Mouse (Mus musculus) forelimb bud, embryonic 11.5 days (tissue): ENCODE measurements around the gene Pklr.

Experiments used
- DNase-seq: peaks from one replicate; pipeline ENCODE4 v3.0.0-alpha.2; 2012; ENCODE audit warnings: low read depth, low spot score

Pklr gene

GRCm38 (mm10) chr3:89135958-89136357 is at the start of gene Pklr:
Gene Pklr (plus strand): TSS chr3:89136142.
- DNase-seq: no peak

DNA sequence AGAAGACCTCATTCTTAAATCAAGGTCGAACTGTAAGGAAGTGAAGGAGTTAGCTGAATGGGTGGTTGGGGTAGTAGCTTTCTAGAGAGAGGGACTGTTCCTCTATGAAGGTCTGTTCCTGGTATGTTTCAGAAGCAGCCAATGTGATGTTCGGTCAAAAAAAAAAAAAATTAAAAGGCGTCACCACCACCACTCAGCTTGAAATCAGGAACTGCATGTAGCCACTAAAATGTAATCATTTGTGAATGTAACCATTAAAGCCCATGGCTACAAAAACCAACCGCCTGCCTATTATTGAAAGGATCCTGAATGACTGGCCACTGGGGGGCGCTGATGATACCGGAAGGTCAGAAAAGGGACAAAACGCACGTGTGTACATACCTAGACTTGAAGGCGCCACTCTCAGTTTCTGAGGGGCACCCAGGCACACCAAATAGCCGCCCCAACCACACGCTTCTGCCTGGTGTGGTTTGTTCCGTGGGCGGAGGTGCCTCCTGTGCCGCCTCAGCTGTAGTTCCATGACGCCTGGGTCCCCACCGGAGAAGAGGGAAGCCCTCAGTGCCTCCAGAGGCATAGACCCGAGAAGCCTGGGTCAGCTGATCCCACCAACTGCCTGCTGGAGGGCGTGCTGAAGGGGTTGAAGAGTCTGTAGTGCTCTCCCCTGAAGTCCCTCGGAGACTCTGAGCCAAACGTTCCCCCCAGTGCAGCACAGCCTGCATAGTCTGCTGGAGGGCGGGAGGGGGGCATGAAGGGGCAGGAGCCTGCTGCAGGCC is 48.4 kb upstream of the Pklr start:
- DNase-seq: peak; percentile 81

DNA sequence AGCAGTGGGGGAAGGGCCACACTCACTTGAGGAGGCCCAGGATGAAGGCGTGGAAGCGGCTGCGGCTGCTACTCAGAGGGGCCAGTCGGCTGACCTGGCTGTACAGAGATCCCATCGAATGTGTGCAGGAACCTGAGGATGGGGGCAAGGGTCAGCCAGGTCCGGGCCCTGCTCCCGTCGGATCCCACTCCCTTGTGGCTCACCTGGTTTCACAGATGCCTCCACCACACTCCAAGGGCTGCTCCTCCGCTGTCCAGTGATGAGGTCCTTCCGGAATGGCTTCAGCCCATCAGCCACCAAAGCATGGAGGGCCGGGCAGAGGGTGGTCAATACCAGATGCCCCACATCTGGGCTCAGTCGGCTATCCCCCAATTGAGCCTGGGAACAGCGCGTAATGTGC is 47.0 kb upstream of the Pklr start:
- DNase-seq: no peak

GRCm38 (mm10) chr3:89089882-89090591 is 45.9 kb upstream of the Pklr start:
- DNase-seq: peak; percentile 79

DNA sequence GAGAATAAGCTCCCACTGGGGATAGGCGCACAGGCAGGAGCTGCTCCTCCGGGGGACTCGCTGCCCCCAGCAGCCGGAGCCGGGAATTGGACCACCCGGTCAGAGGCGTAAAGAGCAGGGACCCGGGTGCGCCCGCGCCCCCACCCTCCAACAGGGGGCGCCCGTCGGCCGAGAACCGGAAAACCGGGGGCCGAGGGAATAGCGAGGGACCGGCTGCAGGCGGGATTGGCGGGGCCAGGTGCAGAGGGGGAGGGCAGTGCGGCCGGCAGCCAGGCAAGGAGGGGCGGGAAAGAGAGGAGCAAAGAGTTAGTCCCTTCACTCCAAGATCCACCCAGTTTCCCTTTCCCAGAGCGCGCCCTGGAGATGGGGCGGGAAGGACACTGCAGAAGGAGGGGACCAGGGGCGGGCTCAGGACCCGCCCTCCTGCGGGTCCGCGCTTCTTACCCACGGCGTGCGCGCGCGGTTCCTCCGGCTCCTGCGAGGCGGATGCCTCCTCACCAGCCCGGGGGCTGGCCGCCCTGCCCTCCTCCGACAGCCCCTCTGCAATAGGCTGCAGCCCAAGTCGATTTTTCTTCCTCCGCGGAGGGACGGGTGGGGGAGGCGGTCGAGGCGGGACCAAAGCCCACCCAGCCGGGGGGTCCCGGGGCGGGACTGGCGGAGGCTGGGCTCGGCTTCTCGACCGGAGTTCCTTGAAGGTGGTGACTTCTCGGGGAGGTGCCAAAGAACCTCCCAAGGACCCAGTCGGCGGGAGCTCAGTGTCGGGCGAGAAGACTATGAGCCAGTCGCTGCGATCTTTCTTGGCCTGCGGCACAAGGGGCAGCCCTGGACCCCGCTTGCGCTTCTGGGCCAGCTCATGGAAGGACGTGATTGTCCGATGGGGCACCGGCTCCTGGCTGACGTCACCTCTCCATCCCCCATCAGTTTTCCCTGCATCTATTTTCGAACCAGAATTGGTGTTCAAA is 45.0 kb upstream of the Pklr start:
- DNase-seq: peak; percentile 73

DNA sequence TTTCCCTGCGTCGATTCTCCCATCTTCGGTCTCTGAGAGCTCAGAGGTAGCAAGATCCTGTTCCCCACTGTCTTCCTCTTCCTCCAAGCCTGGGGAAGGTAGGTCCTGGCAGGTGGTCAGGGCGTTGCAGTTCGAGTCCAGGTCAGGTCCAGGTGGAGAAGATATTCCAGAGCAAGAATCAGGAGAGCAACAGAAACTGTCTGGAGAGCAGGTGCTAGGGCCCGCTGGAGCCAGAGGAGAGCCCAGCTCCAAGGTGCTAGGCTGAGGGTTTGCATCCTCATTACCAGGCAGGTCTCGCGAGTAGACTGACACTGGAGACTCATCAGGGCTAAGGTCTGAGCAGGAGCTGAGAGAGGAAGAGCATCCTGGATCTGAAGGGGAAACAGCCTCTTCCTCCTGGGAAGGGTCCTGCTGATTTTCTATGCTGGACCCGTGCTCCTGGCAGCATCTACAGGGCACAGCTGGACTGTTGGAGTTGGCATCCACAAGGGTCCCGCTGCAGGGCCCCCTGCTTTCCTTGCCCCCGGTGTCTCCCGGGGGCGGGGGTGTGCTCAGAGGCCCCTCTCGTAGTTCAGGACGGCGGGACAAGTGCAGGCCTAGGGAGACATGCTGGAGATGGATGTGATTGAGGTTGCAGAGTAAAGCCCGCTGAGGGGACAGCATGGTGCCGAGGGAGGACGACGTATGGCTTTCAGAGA is 44.0 kb upstream of the Pklr start:
- no peak for DNase-seq

- no peak for DNase-seq
These were observed 43.3 kb upstream of the Pklr start for GRCm38 (mm10) chr3:89092509-89093090.

DNA sequence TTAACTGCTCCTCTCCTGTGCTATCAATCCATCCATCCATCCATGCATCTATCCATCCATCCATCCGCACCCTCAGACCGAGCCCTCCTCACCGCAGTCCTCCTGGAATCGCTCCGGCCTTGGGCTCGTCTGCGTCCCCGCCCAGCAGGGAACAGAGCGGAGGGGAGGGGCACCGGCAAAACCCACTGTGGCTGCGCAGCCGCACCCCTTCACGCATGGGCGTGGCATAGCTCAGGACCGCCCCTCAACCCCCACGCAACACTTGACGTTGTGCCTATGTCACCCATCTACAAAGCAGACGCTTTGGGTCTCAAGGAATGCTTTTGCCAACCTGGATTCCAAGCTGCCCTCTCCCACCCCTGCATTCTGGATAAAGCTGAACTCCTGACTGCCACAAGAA is 42.8 kb upstream of the Pklr start, which contains the start of gene Rusc1:
Gene Rusc1 (minus strand): TSS at position 137 of the 400 bp plus-strand sequence.
- peak; percentile 71 for DNase-seq

GRCm38 (mm10) chr3:89094021-89094420 is 41.9 kb upstream of the Pklr start:
- no peak for DNase-seq

GRCm38 (mm10) chr3:89100811-89101210 is 35.1 kb upstream of the Pklr start, which contains the start of gene Gm43738:
Gene Gm43738 (minus strand): TSS chr3:89101099.
- DNase-seq: no peak

DNA sequence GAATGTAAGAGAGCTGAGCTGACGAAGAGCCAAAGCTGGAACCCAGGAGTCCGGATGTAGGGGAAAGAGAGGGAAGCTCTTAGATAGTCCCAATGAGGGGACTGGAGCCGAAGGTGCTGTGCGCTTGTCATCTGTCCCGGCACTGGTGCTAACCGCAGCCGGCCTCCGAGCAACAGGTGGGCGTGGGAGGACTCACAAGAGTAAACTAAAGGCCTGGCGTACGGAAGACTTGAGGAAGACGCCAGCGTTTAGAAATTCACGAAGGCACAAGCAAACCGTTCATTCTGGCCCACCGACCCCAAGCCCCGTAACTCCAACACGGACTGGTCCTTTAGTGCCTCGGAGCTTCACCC is 34.5 kb upstream of the Pklr start:
- DNase-seq: no peak

GRCm38 (mm10) chr3:89101812-89102494 is 34.0 kb upstream of the Pklr start, which contains the start of gene Fdps:
Gene Fdps (minus strand): TSS chr3:89101959.
- DNase-seq: peak; percentile 99

GRCm38 (mm10) chr3:89102495-89103290 is 33.2 kb upstream of the Pklr start:
- DNase-seq: no peak

DNA sequence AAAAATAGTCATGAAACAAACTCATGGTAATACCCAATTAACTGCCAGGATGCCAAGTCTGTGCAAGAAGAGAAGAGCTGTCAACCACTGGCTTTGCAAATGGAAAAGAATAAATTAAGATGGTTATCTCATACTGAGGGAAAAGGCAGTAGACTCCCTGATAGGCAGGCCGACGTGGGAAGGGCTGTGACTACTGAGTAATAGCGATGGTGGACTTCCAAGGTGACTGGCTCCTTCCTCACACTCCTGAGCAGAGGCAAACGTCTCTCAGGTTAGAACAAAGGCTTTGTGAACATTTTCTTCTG is 32.7 kb upstream of the Pklr start:
- no peak for DNase-seq

- DNase-seq: no peak
These were observed 29.1 kb upstream of the Pklr start for GRCm38 (mm10) chr3:89106881-89107280.

GRCm38 (mm10) chr3:89107545-89107944 is 28.4 kb upstream of the Pklr start:
- DNase-seq: no peak

- DNase-seq: no peak
These were observed 27.8 kb upstream of the Pklr start for GRCm38 (mm10) chr3:89108146-89108545.

DNA sequence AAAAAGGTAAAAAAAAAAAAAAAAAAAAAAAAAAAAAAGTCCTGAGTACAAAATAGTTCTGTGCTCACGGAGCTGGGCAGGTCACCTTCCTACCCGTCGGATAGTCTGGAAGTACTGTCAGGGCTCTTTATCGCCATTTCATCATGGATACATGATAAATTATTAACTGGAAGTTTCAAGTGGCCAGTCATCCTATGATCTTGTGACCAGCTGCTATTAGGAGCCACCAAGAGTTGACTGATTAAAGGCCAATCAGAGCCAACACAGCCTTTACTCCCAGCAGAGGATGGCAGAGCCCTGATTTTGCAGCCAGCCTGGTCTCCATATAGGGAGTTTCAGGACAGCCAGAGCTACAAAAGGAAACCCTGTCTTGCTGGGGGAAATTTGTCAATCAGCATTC is 22.9 kb upstream of the Pklr start:
- no peak for DNase-seq

DNA sequence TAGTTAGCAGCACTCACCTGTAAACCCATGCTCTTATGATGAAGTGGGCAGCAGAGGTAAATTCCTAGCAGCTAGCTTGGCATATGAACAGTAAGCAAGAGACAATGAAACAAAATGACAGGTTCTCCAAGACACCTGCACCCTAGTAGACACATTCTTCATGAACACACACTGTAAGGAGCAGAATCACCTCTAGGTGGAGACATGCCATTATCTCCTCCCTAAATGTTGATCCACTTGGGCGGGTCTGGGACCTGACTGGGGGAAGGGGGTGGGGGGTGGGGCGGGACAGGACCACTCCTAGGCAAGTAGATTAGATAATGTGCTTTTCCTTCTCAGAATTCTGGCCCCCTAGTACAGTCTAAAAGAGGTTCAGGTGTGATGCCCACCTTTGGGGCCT is 20.4 kb upstream of the Pklr start:
- no peak for DNase-seq

DNA sequence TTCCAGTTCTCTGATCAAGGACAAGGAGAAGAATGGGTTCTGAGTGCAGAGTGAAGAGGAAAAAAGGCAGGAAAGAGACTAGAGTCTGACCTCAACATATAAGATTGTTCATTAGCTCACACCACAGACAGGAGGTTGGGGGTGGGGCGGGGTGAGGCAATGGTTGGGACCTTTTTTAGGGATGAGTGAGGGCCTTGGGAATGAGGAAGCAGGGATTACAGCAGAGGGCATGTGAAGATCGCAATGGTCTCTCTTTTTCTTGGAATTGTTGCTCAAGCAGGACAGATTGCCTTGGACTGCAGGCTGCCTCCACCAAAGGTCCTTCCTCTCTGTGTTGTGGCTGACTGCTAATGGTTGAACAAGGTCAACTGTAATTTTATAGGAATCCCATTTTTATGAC is 12.6 kb upstream of the Pklr start:
- no peak for DNase-seq
